Mouse (Mus musculus): ENCODE results near the gene Arhgef10l.

DNA sequence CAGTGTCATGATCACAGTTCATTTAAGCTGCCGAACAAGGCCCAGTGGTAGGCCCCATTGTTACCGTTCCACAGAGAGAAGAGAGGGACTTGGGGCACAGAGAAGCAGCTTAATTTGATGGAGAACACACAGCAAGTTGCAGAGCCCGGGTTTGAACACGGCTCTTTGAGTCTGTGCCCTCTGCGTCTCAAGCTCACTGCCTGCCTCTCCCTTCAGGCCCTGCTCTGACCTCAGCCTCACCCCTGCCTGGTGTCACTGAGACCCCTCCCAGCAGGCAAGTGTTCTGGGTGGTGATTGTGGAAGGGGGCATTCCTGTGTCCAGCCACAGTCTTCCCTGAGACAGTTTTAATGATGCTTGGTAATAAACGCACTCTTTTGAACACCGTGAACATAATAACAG lies 29.3 kb upstream of the Arhgef10l start:
- TF ChIP-seq CTCF (IDR thresholded peaks at IDR 0.05; ENCODE audit: low read depth, low read length) (no peak), POLR2A (IDR thresholded peaks at IDR 0.05; ENCODE audit: borderline replicate concordance, low read depth, low read length) (no peak)
